Mouse (Mus musculus) ovary, adult 18-20 months (tissue): ENCODE data around the gene Rnf141.

Experiments
- DNase-seq: peaks from one replicate; pipeline ENCODE4 v3.0.0; 2022; ENCODE audit warnings: low spot score, mixed read lengths

The Rnf141 gene

DNA sequence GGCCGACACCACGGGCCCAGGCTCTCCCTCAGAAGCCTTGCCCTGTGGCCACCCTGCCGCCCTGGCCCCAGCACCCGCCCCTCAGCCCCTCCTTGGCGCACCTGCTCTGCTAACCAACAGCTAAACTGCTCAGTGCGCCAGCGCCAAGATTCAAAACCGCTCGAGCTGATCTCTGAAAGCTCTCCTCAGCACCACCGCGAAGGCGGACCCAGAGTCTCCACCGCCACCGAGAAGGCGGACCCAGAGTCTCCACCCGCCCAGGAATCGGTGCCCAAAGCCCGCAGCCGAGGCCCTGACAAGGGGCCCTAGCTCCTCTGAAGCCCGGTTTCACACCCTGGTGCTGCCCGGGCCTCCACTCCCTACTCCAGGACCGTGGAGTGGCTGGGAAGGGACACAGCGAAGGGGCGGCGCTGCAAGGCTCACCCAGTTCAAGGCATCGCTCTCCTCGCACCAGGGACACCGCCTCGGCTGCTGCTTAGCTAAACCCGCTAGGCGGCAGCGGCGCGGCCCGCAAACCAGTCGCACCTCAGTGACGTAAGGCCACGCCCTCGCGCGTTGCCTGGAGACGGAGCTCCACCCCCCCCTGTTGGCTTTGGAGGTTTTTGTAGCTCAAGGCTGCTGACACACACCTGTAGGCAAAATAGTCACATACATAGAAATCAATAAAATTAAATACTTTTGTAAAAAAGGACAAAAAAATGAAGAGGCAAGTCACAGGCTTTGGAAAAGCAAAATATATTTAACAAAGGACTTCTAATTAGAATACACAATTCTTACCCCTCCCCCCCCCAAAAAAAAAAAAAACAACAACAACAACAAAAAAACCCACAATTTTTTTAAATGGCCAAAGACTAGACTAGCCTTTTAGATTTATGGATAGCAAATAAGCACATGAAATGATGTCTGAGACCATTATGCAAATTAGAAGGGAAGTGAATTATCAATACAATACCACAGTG, at the start of gene Rnf141:
Rnf141 (minus strand) TSS at position 542 of the 959 bp plus-strand sequence.
- DNase-seq: peak; percentile 85

DNA sequence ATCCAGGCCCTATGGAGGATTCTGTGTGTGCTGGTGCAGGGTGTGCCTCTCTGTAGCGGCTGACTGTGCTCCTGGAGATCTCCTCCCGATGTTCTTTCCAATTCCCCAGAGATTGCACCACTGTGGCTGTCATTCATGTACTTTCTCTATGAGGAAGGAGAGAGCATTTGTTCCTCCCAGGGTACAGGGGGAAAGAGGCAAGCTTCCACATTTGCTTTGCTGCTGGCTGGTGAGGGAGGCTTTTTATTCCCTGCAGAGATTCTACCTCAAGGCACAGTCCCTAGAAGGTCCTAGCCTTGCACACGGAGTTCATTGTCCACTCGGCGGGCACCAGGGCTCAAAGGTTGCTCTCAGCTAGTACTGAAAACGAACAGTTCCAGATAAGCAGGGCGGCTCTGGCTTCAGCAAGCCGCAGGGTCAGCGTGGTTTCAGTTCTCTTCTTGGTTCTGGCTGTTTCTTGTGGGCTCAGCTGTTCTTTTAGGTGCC, 47.3 kb upstream of the Rnf141 start:
- peak; percentile 50 for DNase-seq

DNA sequence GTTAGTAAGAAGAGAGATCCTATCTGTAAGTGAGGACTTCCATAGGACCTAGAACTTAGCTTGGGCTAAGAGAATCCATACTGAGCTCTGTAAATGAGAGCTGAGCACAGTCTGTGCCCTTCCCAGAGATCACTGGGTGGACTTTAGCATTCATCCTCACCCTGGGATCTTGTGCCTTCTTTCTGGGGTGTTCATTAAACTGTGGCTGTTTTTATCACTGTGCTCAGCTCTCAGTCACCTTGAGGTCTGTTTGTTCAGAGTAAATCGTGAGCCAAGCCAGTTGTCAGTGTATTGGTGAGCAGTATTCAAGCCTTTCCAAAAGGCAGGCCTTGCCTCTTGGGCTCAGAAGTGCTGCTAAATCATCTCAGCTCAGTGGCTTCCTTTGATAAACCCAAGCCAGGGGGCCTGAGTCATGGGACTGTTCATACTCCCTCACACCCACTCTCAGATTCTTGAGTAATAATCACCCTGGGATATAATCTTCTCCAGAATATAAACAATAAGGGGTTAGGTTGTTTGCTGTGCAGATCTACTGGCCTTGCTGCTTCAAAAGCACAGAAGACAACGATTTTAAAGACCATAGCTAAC, 37.6 kb upstream of the Rnf141 start:
- DNase-seq: peak; percentile 53

DNA sequence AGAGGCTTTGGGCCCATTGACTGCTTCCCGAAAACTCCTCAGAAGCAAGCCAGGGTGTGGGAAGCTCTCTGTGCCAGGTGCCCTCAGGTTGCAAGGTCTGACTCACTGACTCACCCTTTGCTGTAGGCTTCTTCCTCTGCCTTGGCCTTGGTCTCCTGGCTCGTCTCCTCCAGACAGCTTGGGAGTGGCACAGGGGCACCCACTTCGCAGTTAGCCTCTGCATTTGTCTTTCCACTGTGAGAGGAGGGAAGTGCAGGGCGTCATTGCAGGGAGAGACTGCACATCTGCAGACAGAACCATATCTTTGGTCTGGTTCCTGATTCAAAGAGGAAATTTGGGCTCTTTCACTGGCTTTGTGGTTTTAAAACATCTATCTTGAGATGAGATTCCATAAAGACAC, 33.8 kb upstream of the Rnf141 start:
- DNase-seq: no peak

DNA sequence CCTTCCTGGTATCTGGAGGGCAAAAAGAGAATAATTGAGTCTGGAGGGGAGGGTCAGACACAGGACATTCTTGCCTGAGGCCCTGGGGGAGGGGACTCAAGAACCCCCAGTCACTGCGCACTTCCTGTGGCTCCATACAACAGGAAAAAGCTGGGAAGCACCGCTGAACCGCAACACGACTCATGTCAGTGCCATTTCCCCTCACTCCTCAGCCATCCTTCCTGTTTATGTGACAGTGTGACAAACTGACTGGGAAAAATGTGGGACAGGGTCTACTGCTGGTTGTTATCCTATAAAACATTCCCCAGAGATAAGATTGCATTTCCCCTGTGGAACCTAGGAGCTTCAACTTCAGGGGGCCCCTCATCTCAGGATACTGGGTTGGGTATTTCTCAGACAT, 32.7 kb upstream of the Rnf141 start:
- no peak for DNase-seq

DNA sequence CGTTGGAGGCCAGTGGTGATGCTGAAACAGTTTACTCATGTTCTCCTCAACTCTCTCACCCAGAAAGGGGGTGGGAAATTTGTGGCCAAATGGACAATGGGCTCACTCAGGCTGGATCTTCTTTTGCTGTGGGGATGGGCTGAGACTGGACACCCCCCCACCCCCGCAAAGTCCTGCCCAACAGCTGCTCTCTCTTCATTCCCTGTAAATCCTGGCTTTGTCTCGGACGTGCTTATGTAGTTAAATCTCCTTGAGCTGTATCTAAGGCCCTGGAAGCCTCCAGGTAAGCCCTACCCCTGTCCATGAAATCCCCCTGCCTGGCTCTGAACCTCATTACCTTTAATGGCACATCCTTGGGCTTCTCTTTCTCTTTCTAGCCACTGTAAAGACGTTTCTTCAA, 24.6 kb upstream of the Rnf141 start:
- DNase-seq: no peak

DNA sequence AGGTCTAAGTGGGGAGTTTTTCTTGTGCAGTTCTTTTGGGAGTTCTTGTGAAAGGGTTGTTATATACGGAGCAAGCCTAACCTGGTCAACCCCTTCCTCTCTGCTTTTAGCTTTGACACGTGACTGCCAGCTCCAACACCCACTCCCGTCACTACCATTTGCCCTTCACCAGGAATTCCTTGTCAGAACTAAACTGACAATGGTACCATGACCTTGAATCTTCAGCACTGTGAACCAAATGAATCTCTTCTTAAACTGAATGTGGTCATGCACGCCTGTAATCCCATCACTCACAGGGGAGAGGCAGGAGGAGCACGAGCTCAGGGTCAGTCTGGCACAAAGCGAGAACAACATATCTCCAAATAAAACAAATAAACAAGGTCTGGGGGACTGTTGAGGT, 22.9 kb upstream of the Rnf141 start:
- no peak for DNase-seq

DNA sequence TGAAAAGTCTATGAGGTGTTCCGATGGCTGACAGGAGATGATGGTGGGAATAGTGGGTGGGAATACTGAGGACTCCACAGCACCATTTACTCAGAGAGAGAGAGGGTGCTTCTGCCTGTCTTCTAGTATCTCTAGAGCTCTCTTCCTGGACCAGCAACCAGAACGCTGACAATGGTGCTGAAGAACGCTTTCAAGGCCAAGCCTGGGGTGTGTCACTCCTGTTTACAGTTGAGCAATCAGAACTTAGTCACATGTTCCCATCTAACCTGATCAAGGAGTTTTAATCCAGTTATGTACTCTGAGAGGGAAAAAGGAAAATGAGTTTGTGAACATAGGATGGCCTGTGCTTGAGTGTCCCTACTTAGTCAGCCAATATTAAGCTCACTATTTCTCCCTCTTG, 21.8 kb upstream of the Rnf141 start:
- DNase-seq: no peak

DNA sequence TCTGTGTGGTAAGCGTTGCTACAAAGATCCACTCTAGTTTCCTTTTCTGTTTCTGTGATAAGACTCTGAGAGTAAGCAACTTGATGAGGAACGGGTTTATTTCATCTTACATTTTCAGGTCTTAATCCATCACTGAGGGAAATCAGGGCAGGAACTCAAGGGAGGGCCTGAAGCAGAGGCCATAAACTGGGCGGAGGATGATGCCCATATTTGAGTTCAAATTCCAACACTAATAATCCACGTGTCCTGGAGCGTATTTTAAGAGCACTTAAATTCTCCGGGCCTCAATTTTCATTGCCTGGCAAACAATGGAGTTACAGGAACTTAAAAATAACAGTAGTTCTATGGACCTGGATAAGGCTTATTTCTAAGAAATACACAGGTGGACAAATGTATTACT, 21.3 kb upstream of the Rnf141 start:
- no peak for DNase-seq

DNA sequence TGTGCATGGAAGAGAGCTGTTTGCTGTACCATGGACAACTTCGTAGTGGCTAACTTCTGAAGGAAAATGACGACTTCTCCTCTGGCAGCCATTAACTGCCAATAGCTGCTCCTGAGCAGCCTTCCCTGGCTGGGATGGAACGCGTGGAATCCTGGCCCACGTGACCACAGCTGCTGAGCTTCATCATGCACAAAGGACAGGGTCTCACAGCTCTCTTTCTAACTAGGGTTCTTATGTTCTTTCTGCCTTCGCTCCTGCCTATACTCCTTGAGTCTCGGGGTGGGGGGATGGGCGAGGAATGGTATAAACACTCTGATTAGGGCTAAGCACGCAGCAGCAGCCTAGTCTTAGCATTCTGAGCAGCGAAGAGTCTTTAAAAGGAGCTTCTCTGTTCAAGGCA, 20.8 kb upstream of the Rnf141 start:
- DNase-seq: no peak

DNA sequence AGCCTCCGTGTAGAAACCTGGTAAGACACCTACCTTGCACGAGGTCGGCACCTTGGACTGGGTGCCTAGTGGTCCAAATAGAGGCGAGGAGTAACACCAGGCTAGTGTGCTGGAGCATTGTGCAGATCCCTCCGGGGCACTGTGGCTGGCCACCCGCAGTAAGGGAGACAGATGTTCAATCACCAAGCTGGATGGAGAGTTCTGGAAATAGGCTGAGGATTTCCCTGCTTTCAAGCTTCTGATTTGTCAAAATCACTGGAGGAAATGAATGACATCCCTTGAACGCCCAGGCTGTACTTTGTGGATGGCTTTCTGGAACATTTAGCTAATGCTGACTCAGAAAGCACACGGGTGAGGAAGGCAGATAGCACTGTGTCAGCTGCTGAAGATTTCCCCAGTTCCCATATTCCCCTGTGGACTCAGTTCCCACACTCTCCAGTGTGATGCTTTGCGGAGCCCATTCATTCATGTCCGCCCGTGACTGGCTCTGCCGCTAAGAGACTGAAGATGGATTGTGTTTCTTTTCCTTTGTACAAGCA, 18.6 kb upstream of the Rnf141 start, which contains the start of gene Lyve1:
Lyve1 (minus strand) TSS at position 489 of the 539 bp plus-strand sequence.
- no peak for DNase-seq

DNA sequence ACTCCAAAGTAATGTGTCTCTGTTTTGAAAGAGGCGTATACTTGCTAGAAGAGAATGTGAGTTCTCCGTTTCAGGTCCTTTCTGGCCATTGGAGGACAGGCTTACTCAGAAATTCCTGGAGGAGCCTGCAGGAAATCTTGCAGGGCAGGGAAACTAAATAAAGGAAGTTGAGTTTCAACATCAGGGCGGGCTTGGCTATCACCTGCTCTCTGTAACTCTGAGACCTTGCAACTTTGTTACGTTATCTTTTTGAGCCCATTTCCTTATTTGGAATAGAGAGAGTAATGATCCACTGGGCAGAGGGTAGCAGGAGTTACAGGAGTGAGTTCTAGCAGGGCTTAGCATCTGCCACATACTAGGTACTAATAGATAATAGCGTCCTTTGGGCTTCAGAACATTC, 15.9 kb upstream of the Rnf141 start:
- no peak for DNase-seq

DNA sequence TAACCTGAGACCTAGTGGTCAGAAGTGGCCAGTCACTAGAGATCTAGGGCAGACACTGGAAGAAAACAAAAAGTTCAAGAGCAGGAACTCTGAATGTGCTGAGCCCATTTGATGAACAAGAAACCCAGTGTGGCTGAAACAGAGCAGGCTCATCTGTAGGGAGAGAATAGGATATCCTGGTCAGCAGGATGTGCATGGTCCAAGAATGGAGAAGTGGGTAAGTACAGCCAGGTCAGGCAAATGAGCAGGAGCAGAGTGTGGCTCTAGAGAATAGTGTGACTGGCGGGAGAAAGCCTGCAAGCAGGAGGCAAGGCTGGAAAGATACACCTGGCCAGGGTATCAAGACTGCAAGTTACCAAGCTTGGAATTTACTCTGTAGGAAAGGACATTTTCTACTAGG, 11.3 kb upstream of the Rnf141 start:
- DNase-seq: no peak

DNA sequence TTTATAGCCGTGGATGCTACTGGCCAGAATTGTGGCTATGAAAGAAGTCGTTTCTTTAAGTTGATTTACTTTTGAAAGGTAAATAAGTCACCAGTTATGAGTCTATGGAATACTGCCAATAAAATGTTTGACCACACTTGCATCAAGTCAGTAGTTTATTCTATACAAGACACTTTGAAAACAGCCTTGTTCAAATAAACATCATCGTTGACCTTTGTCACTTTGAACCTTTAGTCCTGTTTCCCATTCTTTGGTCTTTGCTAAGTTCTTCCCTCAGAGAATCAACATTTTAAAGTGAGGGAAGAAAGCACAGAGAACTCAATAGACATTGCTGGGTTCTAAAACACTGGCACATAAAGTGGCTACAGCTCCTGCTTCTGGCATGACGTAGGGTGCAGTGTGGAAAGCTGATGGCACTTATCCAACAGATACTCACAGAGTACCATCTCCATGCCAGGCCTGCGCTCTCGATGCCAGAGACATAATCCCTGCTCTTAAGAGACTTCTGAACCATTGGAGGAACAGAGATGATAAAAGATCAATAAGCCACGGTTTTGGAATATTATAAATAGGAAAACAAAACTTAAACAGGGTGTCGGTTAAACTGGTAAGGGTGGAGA, 10.8 kb upstream of the Rnf141 start:
- DNase-seq: no peak

DNA sequence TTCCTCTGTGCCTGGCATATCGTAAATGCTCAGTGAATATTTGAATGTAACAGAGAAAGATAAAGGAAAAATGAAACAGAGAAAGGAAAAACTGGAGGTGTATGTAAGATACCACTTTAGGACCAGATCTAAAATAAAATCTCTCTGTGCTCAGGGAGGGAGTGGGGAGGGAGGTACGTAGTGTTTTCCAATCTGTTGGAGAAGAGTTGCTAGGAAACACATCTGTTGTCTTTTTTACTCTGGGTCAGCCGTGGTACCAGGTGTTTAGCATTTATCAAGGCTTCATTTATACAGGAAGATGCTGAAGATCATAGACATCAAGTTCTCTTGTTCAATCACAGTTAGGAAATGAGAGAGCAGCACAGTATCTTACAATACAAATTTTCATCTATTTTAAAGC, 10.3 kb upstream of the Rnf141 start:
- DNase-seq: no peak

DNA sequence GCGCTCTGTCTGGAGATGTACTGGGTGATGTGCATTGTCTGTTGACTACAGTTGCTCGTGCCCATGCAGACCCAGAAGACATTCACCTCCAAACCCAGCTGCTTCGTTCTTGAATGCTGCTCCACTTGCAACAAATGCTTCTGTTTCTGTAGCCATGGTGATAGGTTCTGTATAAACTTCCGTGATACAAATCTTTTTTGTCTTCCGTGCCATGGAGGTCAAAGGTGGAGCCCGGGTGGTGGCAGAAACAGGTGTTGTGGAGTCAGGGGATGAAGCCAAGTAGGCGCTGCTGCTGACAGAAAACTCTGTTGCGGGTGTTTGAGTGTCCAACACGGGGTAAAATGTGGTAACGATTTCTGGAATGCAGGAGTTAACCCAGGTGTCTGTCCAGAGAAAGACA, 9.4 kb upstream of the Rnf141 start:
- DNase-seq: no peak

DNA sequence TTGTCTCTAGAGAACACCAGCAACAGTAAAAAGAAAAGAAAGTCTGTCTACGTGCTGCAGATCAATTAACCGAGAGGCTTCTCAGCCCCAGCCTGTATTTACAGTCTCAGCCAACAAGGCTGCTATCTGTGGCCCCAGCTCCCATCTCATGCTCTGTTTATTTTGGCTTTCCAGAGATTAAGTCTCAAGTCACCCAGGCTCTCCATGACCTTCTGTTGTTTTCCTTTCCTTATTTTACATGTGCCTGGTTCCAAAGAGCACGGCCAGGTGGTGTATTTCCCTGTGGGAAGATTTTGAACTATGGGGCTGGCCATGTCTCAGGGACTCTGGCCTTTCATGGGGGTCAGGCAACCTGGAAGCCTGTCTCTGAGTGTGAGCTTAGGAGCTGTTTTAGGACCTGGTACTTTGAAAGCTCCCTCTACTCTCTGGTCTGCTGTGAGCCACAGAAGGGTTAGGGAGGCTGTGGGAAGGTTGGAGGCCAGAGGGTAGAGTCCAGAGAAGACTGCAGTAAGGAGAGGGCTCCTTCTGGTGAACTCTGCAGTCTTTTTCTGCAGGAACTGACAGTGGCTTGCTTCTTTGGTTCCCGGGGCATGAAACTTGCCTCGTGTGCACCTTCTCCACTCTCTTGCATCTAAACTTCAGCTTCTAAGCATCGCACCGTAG, 7.4 kb upstream of the Rnf141 start:
- peak; percentile 23 for DNase-seq

DNA sequence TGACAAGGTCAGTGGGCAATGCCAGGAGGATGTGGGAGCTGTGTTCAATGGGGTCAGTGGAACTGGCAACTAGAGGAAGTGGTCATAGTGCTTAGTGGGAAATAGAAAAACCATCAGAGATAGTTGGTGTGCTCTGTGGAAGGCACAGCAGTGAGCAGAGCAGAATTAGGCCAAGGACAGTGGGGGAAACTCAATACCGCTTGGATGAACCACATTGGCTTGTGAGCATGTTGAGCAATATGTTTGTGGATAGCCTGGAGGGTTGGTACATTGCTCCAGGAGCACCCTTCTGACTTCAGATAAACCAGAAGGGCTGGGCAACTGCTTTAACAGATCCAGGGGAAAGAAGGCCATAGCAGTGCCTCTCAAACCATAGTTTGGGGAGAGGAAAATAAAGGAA, 4.1 kb upstream of the Rnf141 start:
- no peak for DNase-seq

DNA sequence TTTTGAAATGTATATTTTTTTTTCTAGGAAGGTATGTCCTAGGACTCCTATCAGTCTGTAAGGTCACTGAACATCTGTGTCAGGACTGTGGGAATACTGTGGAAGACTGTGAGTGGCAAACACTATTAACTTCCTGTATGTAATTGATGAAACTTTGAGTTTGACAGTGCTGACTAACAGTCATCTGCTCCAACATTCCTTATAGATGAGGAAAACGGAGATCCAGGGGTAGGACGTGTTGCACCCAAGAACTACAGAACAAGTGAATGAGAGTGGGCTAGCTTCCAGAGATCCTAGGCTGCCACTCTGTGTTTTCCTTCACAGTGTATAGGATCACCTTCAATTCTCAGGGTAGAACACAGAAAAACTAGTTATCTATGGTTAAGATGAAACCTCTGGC, 3.1 kb upstream of the Rnf141 start:
- no peak for DNase-seq

DNA sequence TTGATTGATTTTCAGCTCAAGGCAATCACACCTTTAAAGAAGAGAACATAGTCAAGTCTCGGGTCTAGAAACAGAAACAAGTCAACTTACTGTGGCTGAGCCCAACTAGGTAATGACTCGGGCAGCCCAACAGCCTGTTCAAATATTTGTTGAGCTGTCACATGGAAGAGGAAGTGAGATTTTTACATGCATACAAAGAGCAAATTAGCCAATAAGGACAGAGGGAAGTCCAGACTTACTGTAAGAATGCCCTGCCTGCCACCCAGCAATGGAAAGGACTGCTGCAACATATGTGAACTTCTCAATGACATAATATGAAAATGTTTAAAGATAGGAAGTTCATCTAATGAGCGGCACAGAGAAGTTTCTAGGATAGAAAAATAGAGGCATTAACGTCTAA, 3.9 kb downstream of the Rnf141 start:
- DNase-seq: no peak

DNA sequence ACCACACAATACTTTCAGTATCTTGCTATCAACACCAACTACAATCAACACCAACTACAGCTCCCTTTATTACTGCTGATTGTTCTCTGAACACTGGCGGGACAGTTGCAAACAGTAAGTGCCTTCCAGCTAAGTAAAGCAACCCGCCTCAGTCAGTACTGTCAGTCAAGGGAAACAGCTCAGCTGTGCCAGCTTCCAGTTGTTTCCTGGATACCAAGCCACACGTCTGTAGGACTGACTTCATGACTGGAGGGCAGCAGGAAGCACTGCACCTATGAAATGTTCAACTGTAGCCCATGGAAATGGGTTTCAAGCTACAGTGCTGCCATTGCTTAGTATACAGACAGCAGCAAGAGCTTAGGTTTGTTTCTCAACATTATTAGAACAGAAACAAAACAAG, 9.7 kb downstream of the Rnf141 start:
- no peak for DNase-seq

DNA sequence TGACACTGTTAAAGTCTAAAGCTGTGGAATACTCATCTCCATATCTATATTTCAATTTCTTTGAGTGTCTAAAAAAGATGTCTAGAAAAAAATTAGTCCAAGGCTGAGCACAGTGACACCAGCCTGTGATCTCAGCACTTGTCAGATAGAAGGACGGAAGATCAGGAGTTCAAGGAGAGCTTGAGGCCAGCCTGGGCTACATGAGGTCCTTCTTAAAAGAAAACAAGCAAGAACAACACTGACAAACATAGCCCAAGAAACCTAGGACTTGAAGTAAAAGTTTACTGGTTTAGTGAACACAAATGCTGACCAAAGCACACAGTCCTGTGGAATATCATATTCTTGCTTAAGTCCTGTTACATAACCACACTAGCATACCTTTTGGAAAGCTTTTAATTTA, 10.2 kb downstream of the Rnf141 start:
- no peak for DNase-seq
